Mouse (Mus musculus) lung, adult 2 months (tissue): ENCODE measurements around the gene Slc4a5.

Experiments used
- CTCF ChIP-seq: fragments of 200-500 bp; IDR thresholded peaks from 2 replicates; pipeline ENCODE4 v1.5.1; 2011; ENCODE audit warnings: mild to moderate bottlenecking, low read length, control low read depth; ENCODE audit not compliant: insufficient read depth
- POLR2A ChIP-seq: fragments of 200-500 bp; IDR thresholded peaks from 2 replicates; pipeline ENCODE4 v1.6.1; 2011; ENCODE audit warnings: low read depth, mild to moderate bottlenecking, control low read depth, low read length, borderline replicate concordance; ENCODE audit errors: extremely low read depth

DNA sequence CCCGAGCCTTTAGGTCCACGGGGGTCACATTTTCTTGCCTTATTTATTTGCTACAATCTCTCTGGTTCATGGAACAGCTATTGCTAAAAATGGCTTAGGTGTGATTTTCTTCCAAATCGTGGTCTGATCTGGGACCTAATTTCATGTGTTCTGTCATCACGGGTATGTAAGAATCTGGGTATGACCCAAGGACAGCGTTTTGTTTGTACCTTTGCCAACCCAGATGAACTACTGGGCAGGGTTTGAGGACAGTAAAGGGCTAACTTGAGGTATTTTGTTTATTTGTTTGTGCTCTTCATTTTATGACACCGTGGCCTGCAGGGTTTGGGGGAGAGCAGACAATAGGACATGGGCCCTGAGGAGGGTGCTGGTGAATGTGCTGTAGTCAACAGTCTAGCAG lies 39.0 kb upstream of the Slc4a5 start:
- TF ChIP-seq CTCF (no peak), POLR2A (no peak)
